Mouse (Mus musculus): Measurements from ENCODE around the gene Crygs.

Gene Crygs

GRCm38 (mm10) chr16:22811477-22811876, at the start of gene Crygs:
Gene Crygs (minus strand): TSS chr16:22811577.
- no peak for DNase-seq (ENCODE audit: low read depth, low spot score)

- DNase-seq (ENCODE audit: low read depth, low spot score) = peak; percentile 98
Measured at GRCm38 (mm10) chr16:22857431-22858113, 46.2 kb upstream of the Crygs start, which contains the start of the genes Tbccd1 and Dnajb11. Gene Tbccd1 (minus strand): TSS chr16:22857669. Gene Dnajb11 (plus strand): TSS chr16:22857845.

- DNase-seq (ENCODE audit: low read depth, low spot score) = no peak
Measured at GRCm38 (mm10) chr16:22856773-22857172, 45.4 kb upstream of the Crygs start.

- no peak for DNase-seq (ENCODE audit: low read depth, low spot score)
Measured at GRCm38 (mm10) chr16:22852709-22853108, 41.3 kb upstream of the Crygs start.

GRCm38 (mm10) chr16:22848331-22848730, 37.0 kb upstream of the Crygs start:
- no peak for DNase-seq (ENCODE audit: low read depth, low spot score)

GRCm38 (mm10) chr16:22847686-22848085, 36.3 kb upstream of the Crygs start:
- DNase-seq (ENCODE audit: low read depth, low spot score) = no peak

GRCm38 (mm10) chr16:22845481-22845880, 34.1 kb upstream of the Crygs start:
- DNase-seq (ENCODE audit: low read depth, low spot score) = no peak

GRCm38 (mm10) chr16:22844834-22845233, 33.5 kb upstream of the Crygs start:
- no peak for DNase-seq (ENCODE audit: low read depth, low spot score)

GRCm38 (mm10) chr16:22844061-22844801, 32.9 kb upstream of the Crygs start:
- DNase-seq (ENCODE audit: low read depth, low spot score) = peak; percentile 66

- no peak for DNase-seq (ENCODE audit: low read depth, low spot score)
Measured at GRCm38 (mm10) chr16:22842871-22843270, 31.5 kb upstream of the Crygs start.

GRCm38 (mm10) chr16:22839146-22839857, 27.9 kb upstream of the Crygs start:
- no peak for DNase-seq (ENCODE audit: low read depth, low spot score)

GRCm38 (mm10) chr16:22832932-22833525, 21.7 kb upstream of the Crygs start:
- DNase-seq (ENCODE audit: low read depth, low spot score) = no peak

GRCm38 (mm10) chr16:22820731-22821130, 9.4 kb upstream of the Crygs start:
- no peak for DNase-seq (ENCODE audit: low read depth, low spot score)

GRCm38 (mm10) chr16:22807468-22808070, 3.8 kb downstream of the Crygs start:
- peak; percentile 45 for DNase-seq (ENCODE audit: low read depth, low spot score)

GRCm38 (mm10) chr16:22802786-22803185, 8.6 kb downstream of the Crygs start:
- no peak for DNase-seq (ENCODE audit: low read depth, low spot score)

- no peak for DNase-seq (ENCODE audit: low read depth, low spot score)
Measured at GRCm38 (mm10) chr16:22800849-22801109, 10.6 kb downstream of the Crygs start.

- no peak for DNase-seq (ENCODE audit: low read depth, low spot score)
Measured at GRCm38 (mm10) chr16:22800026-22800848, 11.1 kb downstream of the Crygs start.

- no peak for DNase-seq (ENCODE audit: low read depth, low spot score)
Measured at GRCm38 (mm10) chr16:22798520-22798919, 12.9 kb downstream of the Crygs start.

GRCm38 (mm10) chr16:22797521-22797920, 13.9 kb downstream of the Crygs start:
- no peak for DNase-seq (ENCODE audit: low read depth, low spot score)

GRCm38 (mm10) chr16:22795497-22795896, 15.9 kb downstream of the Crygs start:
- no peak for DNase-seq (ENCODE audit: low read depth, low spot score)

GRCm38 (mm10) chr16:22791235-22791634, 20.1 kb downstream of the Crygs start:
- DNase-seq (ENCODE audit: low read depth, low spot score) = no peak
